Mouse (Mus musculus) hindbrain, embryonic 12.5 days (tissue): ENCODE results near the gene Uckl1. TPM values are rescaled to one million over a fixed set of nuclear protein-coding genes. Genes with fewer than 3 reads are reported as not detected.

Experiments used
- ATAC-seq: fragments of 200-750 bp; cut with Nextera tagmentation; 2 replicates; pipeline ENCODE4 v1.8.0; 2017; ENCODE audit warnings: moderate TSS enrichment; ENCODE audit not compliant: low FRiP score
- H3K27ac ChIP-seq: fragments of 300-500 bp; sonication (generic); 2 replicates; pipeline ENCODE4 v1.5.1; 2016; ENCODE audit warnings: mild to moderate bottlenecking
- H3K27me3 ChIP-seq: fragments of 300-500 bp; sonication (generic); 2 replicates; pipeline ENCODE4 v1.6.1; 2016; ENCODE audit warnings: mild to moderate bottlenecking
- H3K36me3 ChIP-seq: fragments of 300-500 bp; sonication (generic); 2 replicates; pipeline ENCODE4 v1.6.1; 2016; ENCODE audit warnings: mild to moderate bottlenecking
- H3K4me1 ChIP-seq: fragments of 300-500 bp; sonication (generic); 2 replicates; pipeline ENCODE4 v1.6.1; 2016
- H3K4me2 ChIP-seq: fragments of 300-500 bp; sonication (generic); replicated peaks from 2 replicates; pipeline ENCODE4 v1.6.1; 2016; ENCODE audit warnings: mild to moderate bottlenecking
- H3K4me3 ChIP-seq: fragments of 300-500 bp; sonication (generic); 2 replicates; pipeline ENCODE4 v1.5.1; 2016; ENCODE audit warnings: mild to moderate bottlenecking
- H3K9ac ChIP-seq: fragments of 300-500 bp; sonication (generic); 2 replicates; pipeline ENCODE4 v1.6.1; 2016; ENCODE audit warnings: mild to moderate bottlenecking, moderate library complexity
- H3K9me3 ChIP-seq: fragments of 300-500 bp; sonication (generic); replicated peaks from 2 replicates; pipeline ENCODE4 v1.6.1; 2016; ENCODE audit warnings: mild to moderate bottlenecking
- WGBS: fragments of 180-500 bp; shearing (Covaris S2); methylation state at CpG from one replicate; pipeline ENCODE4 v1.1.7; 2016; 5-methylcytosine and 5-hydroxymethylcytosine counted together
- microRNA-seq: library from miRNA; unstranded; fragments of <30 nt; microRNA quantifications from one replicate; pipeline ENCODE4, GENCODE M21; 2017
- polyA plus RNA-seq: library from polyadenylated mRNA; unstranded; fragments of >200 nt; fragmentation: Nextera tagmentation; extraction: Ambion mirVana; gene quantifications from 2 replicates; pipeline ENCODE4 v1.2.1, GENCODE M21; 2016

Gene Uckl1
- polyA plus RNA-seq, 1 experiment from 2014 or later, result 64.2 TPM

DNA sequence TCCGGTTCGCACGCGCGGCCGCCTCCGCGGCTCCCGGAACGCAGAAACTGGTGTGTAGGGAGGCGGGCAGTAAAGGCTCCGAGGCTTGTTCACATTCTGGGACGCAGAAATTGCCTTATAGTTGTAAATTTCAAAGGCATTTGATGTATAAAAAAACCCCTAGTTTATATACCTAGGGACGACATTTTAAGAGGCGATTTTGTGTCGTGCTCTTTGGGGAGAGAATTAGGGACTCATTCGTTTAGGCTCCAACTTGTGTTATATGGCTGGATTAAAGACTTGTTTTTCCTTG is 63.8 kb downstream of the Uckl1 start:
- peak overlapping the region; percentile 94 for H3K9ac ChIP-seq
- WGBS, result under 1% methylated on average over 17 of the region's 17 CpGs
- peak overlapping the region; percentile 58 for H3K4me2 ChIP-seq
- no peak for ATAC-seq
- H3K4me3 ChIP-seq, result peak overlapping the region; percentile 97
- H3K36me3 ChIP-seq, result peaks cover 16% of the 10 kb centered on the region
- no peaks in the 10 kb centered on the region for H3K9me3 ChIP-seq
- peaks cover 26% of the 10 kb centered on the region for H3K4me1 ChIP-seq
- no peaks in the 10 kb centered on the region for H3K27me3 ChIP-seq
- peak overlapping the region; percentile 99 for H3K27ac ChIP-seq

DNA sequence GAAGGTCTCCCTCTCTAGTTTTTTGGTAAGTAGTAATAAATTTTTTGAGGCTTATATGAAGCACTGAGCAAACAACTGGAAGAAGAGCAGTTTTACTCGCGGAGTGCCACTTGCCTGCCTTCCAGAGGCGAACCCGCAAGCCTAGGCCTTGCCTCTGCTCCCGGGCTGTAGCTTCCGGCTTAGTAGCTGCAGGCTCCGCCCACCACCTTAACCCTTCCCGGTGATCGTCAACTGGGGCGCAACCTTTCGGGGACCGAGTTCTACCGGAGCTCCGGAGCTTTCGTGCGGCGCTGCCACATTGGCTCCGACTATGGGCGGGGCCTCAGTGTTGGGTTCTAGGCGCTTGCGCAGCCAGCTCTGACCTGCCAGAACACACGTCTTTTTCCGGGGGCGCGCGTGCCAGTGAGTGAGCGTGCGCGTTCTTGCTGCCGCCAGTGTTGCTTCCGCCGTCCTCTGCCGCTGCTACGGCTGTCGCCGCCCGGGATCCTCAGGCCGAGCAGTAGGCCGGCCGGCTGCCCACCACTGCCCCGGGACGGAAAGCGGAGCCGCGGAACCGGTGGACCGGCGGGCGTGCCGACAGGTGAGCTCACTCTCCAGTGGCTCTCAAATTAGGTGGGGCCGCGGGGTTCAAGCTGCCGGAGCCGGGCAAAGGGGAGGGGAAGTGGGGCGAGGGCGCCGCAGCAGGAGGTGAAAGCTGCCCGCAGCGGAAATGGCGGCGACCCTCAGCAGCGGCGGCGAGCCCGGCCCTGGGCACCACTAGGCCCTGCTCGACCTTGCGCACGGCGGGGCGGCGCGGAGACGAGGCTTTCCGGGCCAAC is 64.4 kb downstream of the Uckl1 start, which contains the start of gene Dnajc5:
Gene Dnajc5 (plus strand): TSS at position 368 of the 818 bp plus-strand sequence.
- Histone ChIP-seq H3K9me3 (no peaks in the 10 kb centered on the region), H3K9ac (peak within 1 kb of the TSS; percentile 94), H3K36me3 (peaks cover 19% of the 10 kb centered on the region), H3K27me3 (no peaks in the 10 kb centered on the region), H3K4me2 (peak within 1 kb of the TSS; percentile 58), H3K4me1 (peaks cover 26% of the 10 kb centered on the region), H3K27ac (peak within 1 kb of the TSS; percentile 99), H3K4me3 (peak within 1 kb of the TSS; percentile 97)
- WGBS, result under 1% methylated on average over 74 of the region's 74 CpGs
- peak; percentile 97 for ATAC-seq

DNA sequence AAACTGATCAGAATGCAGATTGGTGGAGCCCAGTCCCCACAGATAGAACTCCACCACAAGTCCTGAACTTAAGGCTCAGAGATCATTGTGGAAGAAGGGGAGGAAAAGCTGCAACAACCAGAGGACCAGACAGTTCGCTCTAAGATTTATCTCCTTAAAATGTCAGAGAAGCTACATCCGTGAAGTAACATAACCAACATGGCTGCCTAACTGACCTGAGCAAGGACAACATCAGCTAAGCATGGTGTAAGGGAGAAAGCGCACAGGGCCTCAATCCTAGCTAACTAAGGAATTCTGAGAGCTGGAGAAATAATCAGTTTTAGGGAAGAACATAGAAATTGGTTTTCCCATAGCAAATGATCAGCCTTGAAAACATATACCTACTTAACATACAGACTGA is 65.5 kb downstream of the Uckl1 start:
- 85% methylated on average over 3 of the region's 3 CpGs for WGBS
- H3K9me3 ChIP-seq, result no peaks in the 10 kb centered on the region
- no peak for ATAC-seq

More for the DNA sequence above, 65.5 kb downstream of the Uckl1 start:
- Histone ChIP-seq H3K27ac (peak overlapping the region; percentile 99), H3K4me3 (peak overlapping the region; percentile 97), H3K27me3 (no peaks in the 10 kb centered on the region), H3K4me2 (peak overlapping the region; percentile 58), H3K9ac (peak overlapping the region; percentile 94), H3K36me3 (peaks cover 29% of the 10 kb centered on the region), H3K4me1 (peaks cover 26% of the 10 kb centered on the region)

Small RNA genes within 50 kb of the gene (microRNA-seq; reads per million reads assigned to microRNA genes)
- gene Mir7006, result not detected

Other genes with a start within 250 kb of the Uckl1 start
- 71.7 and 74.7 TPM in 2 replicates for gene Zgpat, start 220.0 kb downstream of the Uckl1 start, polyA plus RNA-seq
- 68.5 and 76.6 TPM in 2 replicates for gene Arfrp1, start 219.5 kb downstream of the Uckl1 start, polyA plus RNA-seq
- gene Lime1, start 204.8 kb downstream of the Uckl1 start, polyA plus RNA-seq, result 37.8 and 41.8 TPM in 2 replicates
- 22.3 and 22.7 TPM in 2 replicates for gene Zbtb46, start 125.5 kb downstream of the Uckl1 start, polyA plus RNA-seq
- gene Abhd16b, start 91.7 kb downstream of the Uckl1 start, polyA plus RNA-seq, result 0.12 TPM in 1 of 2 replicates, not detected in the other
- 120 and 121 TPM in 2 replicates for gene Tpd52l2, start 87.8 kb downstream of the Uckl1 start, polyA plus RNA-seq
- gene Dnajc5, start 64.4 kb downstream of the Uckl1 start, polyA plus RNA-seq, result 148 and 150 TPM in 2 replicates
- 72.0 and 72.4 TPM in 2 replicates for gene Prpf6, start 7.0 kb upstream of the Uckl1 start, polyA plus RNA-seq
- 91.0 and 97.7 TPM in 2 replicates for gene Zfp512b, start 7.9 kb upstream of the Uckl1 start, polyA plus RNA-seq
- gene Samd10, start 14.3 kb upstream of the Uckl1 start, polyA plus RNA-seq, result 97.4 and 101 TPM in 2 replicates
- 0.30 and 0.43 TPM in 2 replicates for gene Gm29797, start 72.1 kb upstream of the Uckl1 start, polyA plus RNA-seq
- gene Sox18, start 86.7 kb upstream of the Uckl1 start, polyA plus RNA-seq, result 21.4 and 22.0 TPM in 2 replicates
- gene Tcea2, start 95.4 kb upstream of the Uckl1 start, polyA plus RNA-seq, result 27.7 and 29.9 TPM in 2 replicates
- 49.4 and 54.4 TPM in 2 replicates for gene Rgs19, start 109.1 kb upstream of the Uckl1 start, polyA plus RNA-seq
- gene Lkaaear1, start 113.5 kb upstream of the Uckl1 start, polyA plus RNA-seq, result not detected in 2 replicates
- 42.7 and 43.2 TPM in 2 replicates for gene Oprl1, start 130.1 kb upstream of the Uckl1 start, polyA plus RNA-seq
- gene Myt1, start 178.4 kb upstream of the Uckl1 start, polyA plus RNA-seq, result 57.8 and 62.1 TPM in 2 replicates